Mouse (Mus musculus) left cerebral cortex, postnatal 10 days (tissue): ENCODE data around the gene Sipa1l3. TPM values are rescaled to one million over a fixed set of nuclear protein-coding genes. Genes with fewer than 3 reads are reported as not detected.
A peak's percentile ranks its signal among the peaks of the same experiment; 100 is the strongest.

ENCODE experiments used
- DNase-seq, 2 experiments: peaks; one replicate each; pipeline ENCODE4 v3.0.0; 2021 to 2022; ENCODE audit warnings: low spot score in 2 of 2, mixed read lengths in 1 of 2; ENCODE audit errors: extremely low spot score in 1 of 2
- intact Hi-C: fragments of 180-260 bp; cut with DNase I; formaldehyde crosslinking; loops from one replicate; pipeline ENCODE4 v1.15.1; 2025
- total RNA-seq, 2 experiments: library from RNA; stranded (reverse); gene quantifications; 2 replicates each; pipeline ENCODE4 v1.2.3; 2021

The Sipa1l3 gene
- total RNA-seq, 2 experiments from 2014 or later = 50.4 to 53.7 TPM

DNA sequence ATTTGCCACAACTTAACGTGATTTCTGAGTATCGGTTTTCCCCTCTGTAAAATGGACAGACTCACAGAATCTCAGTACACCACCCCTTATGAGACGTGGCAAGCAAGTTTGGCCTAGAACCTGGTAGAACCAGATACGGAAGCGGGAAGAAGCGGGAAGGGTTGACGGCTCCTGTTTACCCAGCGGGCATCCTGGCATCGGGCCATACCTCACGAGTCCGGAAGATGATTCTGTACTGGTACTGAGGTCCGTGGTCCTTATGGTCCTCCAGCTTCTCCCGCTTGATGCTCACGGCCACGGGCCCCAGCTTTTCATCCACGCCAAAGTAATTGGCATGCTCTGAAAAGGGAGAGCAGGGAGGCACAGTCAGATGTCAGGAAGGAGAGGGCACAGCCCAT is 121.5 kb downstream of the Sipa1l3 start:
- intact Hi-C loops = no loop called here
- DNase-seq = no peak

DNA sequence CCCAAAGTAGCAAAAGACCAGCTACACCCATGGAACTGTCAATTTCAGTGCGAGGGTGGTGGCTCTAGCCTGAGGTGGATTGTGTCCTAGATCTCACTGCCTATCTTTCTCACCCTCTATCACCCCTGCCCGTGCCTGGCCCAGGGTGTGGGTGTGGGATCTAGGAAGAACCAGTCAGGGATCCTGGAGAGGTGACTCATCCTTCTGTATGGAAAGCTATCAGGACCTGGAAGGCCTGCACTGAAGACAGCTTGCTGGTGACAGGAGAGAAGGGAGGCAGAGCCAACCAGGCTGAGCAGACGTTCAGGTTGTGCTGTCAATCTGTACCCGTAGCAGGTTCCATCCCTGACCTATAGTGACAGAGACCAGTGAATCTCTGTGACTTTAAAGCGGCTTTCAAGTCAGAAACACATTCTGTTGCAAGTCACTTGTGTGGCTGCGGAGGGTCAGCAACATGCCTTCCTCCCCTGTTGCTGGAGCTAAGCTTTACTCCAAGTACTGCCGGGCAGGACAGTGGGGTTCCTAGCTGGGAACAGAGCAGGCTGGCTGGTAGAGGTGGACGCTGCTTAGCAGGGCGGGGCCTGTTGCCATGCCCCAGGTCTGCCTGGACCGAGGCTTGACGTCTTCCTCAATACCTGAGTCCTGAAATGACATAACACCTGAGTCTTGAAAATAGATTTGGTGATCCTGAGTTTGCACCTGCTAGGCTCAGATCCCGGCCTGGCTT is 122.1 kb downstream of the Sipa1l3 start:
- intact Hi-C loops = no loop called here

DNA sequence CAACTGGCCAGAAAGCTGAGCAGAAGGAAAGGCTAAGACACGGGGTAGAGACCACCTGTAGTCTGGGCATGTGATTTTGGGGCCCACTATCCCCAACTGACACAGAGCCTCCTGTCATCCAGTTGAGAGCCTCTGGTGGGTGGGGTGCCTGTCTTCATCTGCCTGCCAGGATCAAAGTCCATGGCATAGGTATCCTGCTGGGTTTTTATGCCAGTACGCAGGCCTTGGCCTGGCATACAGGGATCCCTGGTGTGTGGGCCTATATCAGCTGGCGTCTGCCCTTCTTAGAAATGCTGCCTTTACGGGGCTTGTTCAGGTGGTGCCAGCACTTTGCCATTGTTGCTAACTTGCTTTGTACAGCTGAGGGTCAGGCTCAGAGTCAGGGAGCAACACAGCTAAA is 123.3 kb downstream of the Sipa1l3 start:
- DNase-seq = no peak
- intact Hi-C loops = no loop called here

More for the DNA sequence above, 122.1 kb downstream of the Sipa1l3 start:
- no peak for DNase-seq

GRCm38 (mm10) chr7:29393292-29393691 is 125.1 kb downstream of the Sipa1l3 start:
- intact Hi-C loops = no loop called here
- DNase-seq = no peak

- DNase-seq = no peak
- intact Hi-C loops = no loop called here
Observed at GRCm38 (mm10) chr7:29392805-29393204, 125.6 kb downstream of the Sipa1l3 start.

GRCm38 (mm10) chr7:29391761-29392512 is 126.5 kb downstream of the Sipa1l3 start:
- no peak for DNase-seq
- intact Hi-C loops = no loop called here

DNA sequence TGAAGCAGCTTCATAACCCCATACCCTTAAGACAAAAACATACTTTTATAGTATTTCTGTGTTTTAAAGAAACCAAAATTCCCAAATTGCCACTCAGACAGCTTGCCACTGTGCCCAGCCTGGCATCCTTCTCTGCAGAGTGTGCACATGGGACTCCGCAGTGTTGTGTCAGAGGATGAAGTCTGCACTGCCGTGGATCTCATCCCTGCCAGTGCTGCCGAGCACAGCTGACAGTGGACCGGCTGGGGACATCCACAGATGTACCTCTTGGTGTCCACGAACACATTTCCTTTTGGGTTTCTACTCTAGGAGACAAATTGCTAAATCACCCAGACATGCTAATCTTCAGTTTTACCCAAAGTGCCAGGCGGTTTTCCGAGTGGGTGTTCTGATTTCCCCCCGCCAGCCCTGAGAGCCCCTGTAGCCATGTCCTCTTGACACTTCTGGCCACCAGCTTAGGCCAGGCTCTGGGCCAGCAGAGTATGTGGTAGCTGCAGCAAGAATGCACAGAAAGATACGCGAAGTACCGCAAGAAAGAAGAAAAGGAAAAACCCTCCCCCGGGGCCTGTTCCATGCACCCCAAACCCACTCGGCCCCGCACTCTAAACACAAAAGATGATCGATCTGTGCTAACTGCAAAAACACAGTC is 127.2 kb downstream of the Sipa1l3 start:
- DNase-seq = no peak
- intact Hi-C loops = no loop called here

GRCm38 (mm10) chr7:29390234-29390633 is 128.2 kb downstream of the Sipa1l3 start:
- no peak for DNase-seq
- intact Hi-C loops = no loop called here

- intact Hi-C loops = no loop called here
- peak in 1 of 2 experiments; percentile 51 for DNase-seq
Observed at GRCm38 (mm10) chr7:29387524-29388068, 130.8 kb downstream of the Sipa1l3 start.

GRCm38 (mm10) chr7:29386349-29386748 is 132.1 kb downstream of the Sipa1l3 start:
- intact Hi-C loops = no loop called here

DNA sequence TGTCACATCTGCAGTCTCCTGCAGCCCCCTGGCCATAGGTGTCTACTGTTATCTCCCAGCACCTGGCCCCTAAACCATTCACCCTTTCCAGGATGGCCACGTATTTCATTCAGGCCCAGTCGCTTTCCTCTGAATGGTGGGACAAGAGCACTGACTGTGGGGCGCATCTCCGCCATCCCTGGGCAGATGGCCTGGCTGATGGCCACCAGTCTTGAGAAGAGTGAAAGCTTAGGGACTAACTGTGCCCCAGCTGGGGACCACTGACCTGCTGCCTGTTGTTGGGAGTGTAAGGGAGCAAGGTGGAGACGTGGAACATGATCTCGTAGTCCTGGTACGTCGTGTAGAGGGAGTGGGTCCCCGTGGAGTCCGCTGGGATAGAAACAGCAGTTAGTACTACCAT is 132.7 kb downstream of the Sipa1l3 start:
- DNase-seq = no peak
- intact Hi-C loops = no loop called here

More at GRCm38 (mm10) chr7:29386349-29386748, 132.1 kb downstream of the Sipa1l3 start:
- DNase-seq = no peak

DNA sequence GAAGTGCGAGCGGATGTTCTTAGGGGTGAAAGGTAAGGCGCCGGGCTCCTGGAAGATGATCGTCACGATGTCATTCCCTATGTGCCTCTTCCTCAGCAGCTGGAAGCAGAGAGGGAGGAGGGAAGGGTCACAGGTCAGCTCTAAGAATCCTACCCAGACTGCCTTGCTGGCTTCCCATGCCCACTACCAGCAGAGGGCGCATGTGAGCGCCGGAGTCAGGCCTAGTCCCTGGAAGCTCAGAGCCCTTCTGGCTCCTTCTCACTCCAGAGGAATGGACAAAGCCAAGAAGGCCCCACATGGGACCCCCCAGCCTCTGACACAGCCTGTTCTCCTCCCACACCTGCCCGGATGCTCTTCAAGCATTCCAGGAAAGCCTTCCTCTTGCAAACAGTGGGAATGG is 135.2 kb downstream of the Sipa1l3 start:
- intact Hi-C loops = loop anchor here (1.0 kb wide), 1 partner anchor 140 kb away; no protein-coding TSS in a partner anchor
- peak; percentile 62 to 89 for DNase-seq

DNA sequence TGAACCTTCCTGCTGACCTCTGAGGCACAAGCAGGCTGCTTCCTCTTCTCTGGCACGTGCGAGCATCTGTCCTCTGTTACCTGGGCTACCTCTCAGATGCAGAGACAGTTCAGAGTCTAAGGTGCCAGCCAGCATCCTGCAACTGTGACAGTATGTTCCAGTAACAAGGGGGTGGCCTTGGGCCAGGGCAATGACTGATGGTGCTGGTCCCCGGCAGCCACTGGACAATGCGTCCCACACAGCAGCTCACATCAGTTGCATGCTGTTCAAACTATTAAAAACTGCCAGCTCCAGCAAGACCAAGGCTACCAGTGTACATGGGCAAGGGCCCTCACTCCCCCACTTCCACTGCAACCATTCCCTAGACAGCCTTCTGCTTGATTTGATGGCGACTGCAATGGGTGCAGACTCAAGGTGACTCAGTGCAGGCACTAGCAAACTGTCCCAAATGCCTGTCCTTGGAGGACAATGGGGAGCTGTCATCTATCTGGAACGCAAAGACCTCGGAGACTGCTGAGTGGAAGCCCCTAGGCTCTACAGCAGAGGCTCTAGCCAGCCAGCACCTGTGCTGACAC is 136.9 kb downstream of the Sipa1l3 start:
- no peak for DNase-seq
- intact Hi-C loops = no loop called here

- no peak for DNase-seq
- intact Hi-C loops = no loop called here
Observed at GRCm38 (mm10) chr7:29374054-29374453, 144.4 kb downstream of the Sipa1l3 start.

- no peak for DNase-seq
- intact Hi-C loops = no loop called here
Observed at GRCm38 (mm10) chr7:29372123-29372522, 146.3 kb downstream of the Sipa1l3 start.

DNA sequence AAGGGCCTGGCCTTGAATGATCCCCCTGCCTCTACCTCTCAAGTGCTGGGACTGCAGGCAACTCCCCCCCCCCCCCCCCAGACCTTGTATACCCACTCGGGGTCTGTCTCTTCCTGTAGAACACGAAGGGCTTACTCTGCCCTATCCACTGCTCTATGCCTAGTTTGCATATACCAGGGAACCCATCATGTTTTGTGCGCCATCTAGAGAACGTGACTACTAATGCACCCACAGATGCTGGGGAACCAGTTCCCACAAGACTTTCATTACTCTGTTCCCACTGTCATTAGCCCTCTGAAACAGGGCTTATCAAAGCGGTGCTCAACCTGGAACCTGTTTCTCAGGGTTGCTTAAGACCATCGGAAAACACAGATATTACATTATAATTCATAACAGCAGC is 148.4 kb downstream of the Sipa1l3 start:
- no peak for DNase-seq
- intact Hi-C loops = no loop called here

DNA sequence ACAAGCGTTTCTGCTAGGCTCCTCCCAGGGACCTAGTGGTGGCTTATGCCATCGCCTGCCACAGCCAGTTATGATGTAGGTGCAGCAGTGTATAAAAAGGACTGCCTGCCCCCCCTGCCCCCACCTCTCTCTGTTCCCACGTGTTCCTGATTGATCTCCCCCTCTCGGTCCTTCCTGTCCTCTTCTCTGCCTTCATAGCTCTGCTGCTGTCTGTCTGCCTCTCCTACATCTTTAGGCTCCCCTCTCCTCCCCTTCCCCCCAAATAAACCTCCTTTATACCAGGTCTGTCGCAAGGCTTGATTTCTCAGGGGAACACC is 150.5 kb downstream of the Sipa1l3 start:
- intact Hi-C loops = no loop called here
- peak in 1 of 2 experiments; percentile 50 for DNase-seq

DNA sequence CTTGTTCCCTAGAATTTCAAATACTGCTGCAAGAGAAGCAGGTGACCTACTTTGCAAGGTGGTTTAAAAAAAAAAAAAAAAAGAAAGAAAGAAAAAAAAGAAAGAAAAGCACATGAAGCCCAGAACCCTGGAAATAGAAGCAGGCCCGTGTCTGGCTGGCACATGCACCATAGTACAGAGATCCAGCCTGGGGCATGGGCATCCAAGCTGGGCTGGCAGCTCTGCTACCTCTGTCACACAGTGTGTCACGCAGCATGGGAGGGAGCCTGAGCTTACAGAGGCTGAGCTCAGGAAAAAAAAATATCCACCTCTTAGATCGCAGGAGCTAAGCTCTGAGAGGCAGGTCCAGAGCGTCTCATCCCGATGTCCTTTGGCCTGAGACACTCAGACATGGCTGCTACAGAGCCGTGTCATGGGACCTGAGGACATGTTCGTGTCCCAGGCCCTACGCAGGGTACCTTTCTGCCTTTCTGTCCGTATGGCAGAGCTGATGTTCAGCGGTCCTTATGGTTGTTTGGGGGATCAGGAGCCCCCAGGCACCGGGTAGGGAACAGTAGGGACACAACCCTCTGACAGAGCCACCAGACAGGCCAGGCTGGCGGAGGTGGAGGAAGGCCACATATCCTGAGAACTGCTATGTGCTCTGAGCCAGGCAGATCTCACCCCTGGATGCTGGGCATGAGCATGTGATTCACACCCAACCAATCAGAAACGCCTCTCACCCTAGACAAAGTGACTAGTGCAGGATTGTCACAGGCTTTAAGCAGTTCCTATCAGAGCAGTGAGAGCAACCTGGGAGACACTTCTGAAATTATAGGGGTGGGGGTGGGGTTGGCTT is 151.1 kb downstream of the Sipa1l3 start:
- DNase-seq = no peak
- intact Hi-C loops = no loop called here
